Mouse (Mus musculus) frontal cortex, postnatal 14 days (tissue): ENCODE data around the gene Gm17079.
"Not testable (repeated sequence)": the region's sequence is repeated elsewhere in the genome, so short reads cannot be mapped to it uniquely, and the experiment has no call there.

Experiments used
- DNase-seq, 2 experiments: peaks; one replicate each; pipeline ENCODE4 v3.0.0; 2022; ENCODE audit warnings: low spot score in 2 of 2

Gm17079 gene

GRCm38 (mm10) chr14:51695368-51695767 lies at the start of gene Gm17079:
Gene Gm17079, minus strand, starts transcription at chr14:51695468.
- DNase-seq: not testable (repeated sequence)

DNA sequence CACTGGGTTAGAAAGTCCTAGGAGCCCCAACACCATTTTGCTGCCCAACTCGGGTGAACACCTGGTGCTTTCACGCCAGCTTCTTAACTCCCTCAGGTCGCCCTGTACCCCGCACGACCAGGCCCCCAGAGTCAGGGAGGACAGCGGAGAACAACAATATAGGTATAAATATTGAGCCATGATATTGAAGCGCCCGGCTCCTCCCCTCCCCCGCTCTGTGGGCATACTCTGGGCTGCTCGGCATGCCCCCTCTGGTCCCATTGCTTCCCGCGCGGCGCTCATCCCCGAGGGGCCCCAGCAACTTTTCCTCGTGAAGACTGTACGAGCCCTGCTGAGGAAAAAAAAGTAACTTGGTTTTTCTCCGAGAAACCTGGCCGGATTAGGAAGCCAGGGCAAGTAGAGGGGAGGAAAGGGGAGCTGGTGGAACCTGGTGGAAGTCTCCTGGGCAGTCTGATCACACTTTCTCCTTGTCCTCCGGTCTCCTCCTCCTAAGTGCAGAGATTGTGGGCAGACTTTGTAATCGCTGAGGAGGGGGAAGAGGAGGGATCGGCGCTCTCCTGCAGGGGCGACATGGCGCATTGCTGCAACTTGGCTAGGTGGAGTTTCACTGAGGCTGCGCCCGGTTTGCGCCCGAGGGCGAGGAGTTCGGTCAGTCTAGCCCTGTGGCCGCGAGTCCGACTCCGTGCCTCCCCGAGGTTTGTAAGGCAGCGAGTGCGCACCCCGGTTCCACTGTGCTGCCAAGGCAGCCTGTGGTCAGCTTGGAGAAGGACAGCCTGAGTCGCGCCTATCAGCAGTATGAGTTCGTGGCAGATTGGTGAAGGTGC lies 45.3 kb upstream of the Gm17079 start:
- no peak for DNase-seq

DNA sequence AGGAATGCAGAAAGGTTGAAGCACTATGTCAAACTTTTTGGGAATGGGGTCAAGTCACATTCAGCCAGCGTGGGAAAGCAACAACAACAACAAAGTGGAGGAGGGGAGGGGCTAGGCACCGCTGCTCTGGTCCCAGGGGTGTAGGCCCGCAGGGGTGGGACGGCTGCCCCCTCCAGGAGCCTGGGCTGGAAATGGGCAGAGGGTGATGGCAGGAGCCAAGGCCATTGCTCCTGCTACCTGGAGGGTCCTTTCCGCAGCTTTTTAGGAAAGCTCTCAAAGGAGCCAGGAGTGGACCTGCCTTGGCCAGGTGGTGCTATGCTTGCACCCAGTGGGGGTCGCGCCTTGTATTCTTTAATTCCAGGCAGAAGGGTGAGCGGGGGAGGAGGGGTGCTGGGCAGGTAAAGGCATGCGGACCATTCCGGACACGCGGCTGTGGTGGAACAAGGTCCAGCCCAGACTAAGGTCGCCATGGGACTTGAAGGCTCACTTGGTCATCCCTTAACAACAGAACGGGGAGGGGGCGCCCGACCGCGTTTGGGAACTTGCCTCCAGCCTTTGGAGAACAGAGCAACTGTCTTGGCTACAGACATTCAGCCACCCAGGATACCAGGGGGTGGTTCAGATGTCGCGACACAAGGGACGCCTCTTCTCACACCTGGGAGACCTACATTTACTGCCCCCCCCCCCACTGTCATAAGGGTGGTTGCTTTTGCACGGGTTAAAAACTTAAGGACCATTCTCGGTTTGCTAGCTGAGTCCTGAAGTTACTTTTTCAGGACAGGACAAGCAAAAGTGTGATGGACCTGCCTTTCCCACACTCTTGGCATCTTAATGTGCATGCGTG lies 44.1 kb upstream of the Gm17079 start:
- no peak for DNase-seq

DNA sequence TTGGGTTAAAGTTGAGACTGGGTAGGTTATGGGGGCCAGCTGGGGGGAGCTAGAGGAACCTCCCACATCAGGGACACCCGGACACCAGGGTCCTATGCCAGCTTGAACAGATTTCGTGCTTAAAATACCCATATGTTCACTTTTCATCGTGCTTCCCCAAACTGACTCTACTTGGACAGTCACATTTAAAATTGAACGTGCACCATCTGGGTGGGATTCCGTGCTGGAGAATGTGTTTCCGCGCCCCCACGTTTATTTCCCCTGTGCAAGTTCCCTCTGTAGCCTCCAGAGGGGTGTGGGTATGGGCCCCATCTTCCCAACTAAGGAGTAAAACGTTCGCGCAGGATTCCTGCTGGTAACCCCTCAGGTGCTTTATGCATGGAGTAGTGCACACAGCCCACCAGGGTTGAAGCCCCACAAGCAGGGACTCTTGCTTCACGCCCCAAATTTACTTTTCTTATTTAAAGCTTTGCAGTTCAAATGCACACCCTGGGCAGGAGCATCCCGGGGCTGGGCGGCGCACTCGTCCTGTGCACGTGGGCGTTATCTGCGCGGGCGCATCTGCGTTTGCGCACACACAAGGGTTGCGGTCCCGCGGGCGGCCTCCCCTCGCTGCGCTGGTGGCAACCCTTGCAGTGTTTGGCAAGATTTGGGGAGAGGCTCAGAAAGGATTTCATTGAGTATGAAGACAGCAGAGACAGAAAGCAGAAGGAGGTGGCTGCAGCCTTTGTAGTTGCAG lies 43.3 kb upstream of the Gm17079 start:
- peak; percentile 18 to 31 for DNase-seq

- DNase-seq: no peak
Observed at GRCm38 (mm10) chr14:51737967-51738366, 42.7 kb upstream of the Gm17079 start.

- no peak for DNase-seq
Observed at GRCm38 (mm10) chr14:51717083-51717482, 21.8 kb upstream of the Gm17079 start, which contains the start of gene Gm5800. Gene Gm5800, minus strand, starts transcription at chr14:51717183.

GRCm38 (mm10) chr14:51677269-51677668 lies 18.0 kb downstream of the Gm17079 start:
- DNase-seq: no peak
